Comparison of ENCODE assay signal across 18 mouse cellular contexts in genomic region chr2:60059300-60059699, GRCm38 (mm10).
"Had no signal": no experiment of that assay in that cellular context is flagged by ENCODE, and none has a peak within 500 bp of the region (broad histone marks: within the 10 kb centered on the region; RNA-seq: fewer than 3 reads in every experiment).

No protein-coding gene starts in this region.

- H3K4me2 ChIP-seq: limb, embryonic 13.5 days; lung, embryonic 15.5 days; midbrain, embryonic 12.5 days; neural tube, embryonic 13.5 days had no signal

- H3K27ac ChIP-seq: kidney, postnatal 0 days; layer of hippocampus, adult 2 months; limb, embryonic 10.5 days; limb, embryonic 13.5 days; lung, embryonic 15.5 days; midbrain, embryonic 12.5 days; neural tube, embryonic 13.5 days had no signal

- H3K4me3 ChIP-seq: layer of hippocampus, adult 2 months; limb, embryonic 10.5 days; limb, embryonic 13.5 days; lung, embryonic 15.5 days; midbrain, embryonic 12.5 days; myocyte; neural tube, embryonic 13.5 days had no signal

- H3K9me3 ChIP-seq: limb, embryonic 10.5 days; lung, embryonic 15.5 days had no signal

- H3K36me3 ChIP-seq: lung, embryonic 15.5 days had no signal

- H3K27me3 ChIP-seq: limb, embryonic 13.5 days; lung, embryonic 15.5 days; midbrain, embryonic 12.5 days; neural tube, embryonic 13.5 days had no signal

- ATAC-seq: intestine, postnatal 0 days; midbrain, embryonic 16.5 days had no signal

- DNase-seq: kidney, adult 2 months; kidney, postnatal 25 days; layer of hippocampus, adult 9-11 months; lung, adult 18-20 months; lung, postnatal 14 days; lung, postnatal 4 days; thymus, adult 18-20 months; thymus, postnatal 36 days had no signal

- H3K9ac ChIP-seq: limb, embryonic 13.5 days; lung, embryonic 15.5 days; midbrain, embryonic 12.5 days; neural tube, embryonic 13.5 days had no signal
